Mouse (Mus musculus) kidney, adult 8-10 months (tissue): ENCODE measurements around the gene Nkapl.
"Not testable (repeated sequence)": the region's sequence is repeated elsewhere in the genome, so short reads cannot be mapped to it uniquely, and the experiment has no call there.

Experiments used
- DNase-seq, 2 experiments: peaks; one replicate each; pipeline ENCODE4 v3.0.0; 2022

The Nkapl gene

GRCm38 (mm10) chr13:21468061-21469019 is at the start of gene Nkapl:
Gene Nkapl (minus strand): TSS chr13:21468509.
- DNase-seq, result peak; percentile 65 to 79

- DNase-seq, result peak; percentile 81 to 83
Measured at GRCm38 (mm10) chr13:21506221-21506649, 37.9 kb upstream of the Nkapl start.

GRCm38 (mm10) chr13:21502296-21502695 is 34.0 kb upstream of the Nkapl start:
- DNase-seq, result no peak

GRCm38 (mm10) chr13:21501182-21501581 is 32.9 kb upstream of the Nkapl start, which contains the start of gene Gm11273:
Gene Gm11273 (minus strand): TSS chr13:21501418.
- DNase-seq, result not testable (repeated sequence)

GRCm38 (mm10) chr13:21495080-21495479 is 26.8 kb upstream of the Nkapl start, which contains the start of gene AK157302:
Gene AK157302 (plus strand): TSS chr13:21495223.
- DNase-seq, result peak in 1 of 2 experiments; percentile 4

GRCm38 (mm10) chr13:21492847-21493246 is 24.5 kb upstream of the Nkapl start:
- DNase-seq, result no peak

GRCm38 (mm10) chr13:21486881-21487280 is 18.6 kb upstream of the Nkapl start:
- no peak for DNase-seq

GRCm38 (mm10) chr13:21478759-21479670 is 10.7 kb upstream of the Nkapl start, which contains the start of the genes Zkscan4 and Gm10065:
Gene Zkscan4 (plus strand): TSS chr13:21478907.
Gene Gm10065 (minus strand): TSS chr13:21479441.
- DNase-seq, result peak; percentile 58 to 61

GRCm38 (mm10) chr13:21472427-21472826 is 4.1 kb upstream of the Nkapl start:
- no peak for DNase-seq

- no peak for DNase-seq
Measured at GRCm38 (mm10) chr13:21469097-21469496, 788 bp upstream of the Nkapl start.

- no peak for DNase-seq
Measured at GRCm38 (mm10) chr13:21467336-21467735, 973 bp downstream of the Nkapl start.

GRCm38 (mm10) chr13:21462516-21462915 is 5.8 kb downstream of the Nkapl start:
- DNase-seq, result not testable (repeated sequence)

GRCm38 (mm10) chr13:21456347-21456746 is 12.0 kb downstream of the Nkapl start:
- no peak for DNase-seq

- no peak for DNase-seq
Measured at GRCm38 (mm10) chr13:21454133-21454532, 14.2 kb downstream of the Nkapl start.

GRCm38 (mm10) chr13:21453449-21453848 is 14.9 kb downstream of the Nkapl start, which contains the start of gene Zscan26:
Gene Zscan26 (minus strand): TSS chr13:21453730.
- DNase-seq, result peak; percentile 82 to 89

- DNase-seq, result no peak
Measured at GRCm38 (mm10) chr13:21453042-21453441, 15.3 kb downstream of the Nkapl start.

- DNase-seq, result no peak
Measured at GRCm38 (mm10) chr13:21447856-21448614, 20.3 kb downstream of the Nkapl start.

- no peak for DNase-seq
Measured at GRCm38 (mm10) chr13:21446796-21447195, 21.5 kb downstream of the Nkapl start.

- no peak for DNase-seq
Measured at GRCm38 (mm10) chr13:21441207-21441572, 27.1 kb downstream of the Nkapl start.

- DNase-seq, result peak; percentile 57 to 66
Measured at GRCm38 (mm10) chr13:21440503-21441206, 27.7 kb downstream of the Nkapl start, which contains the start of gene Pgbd1. Gene Pgbd1 (minus strand): TSS chr13:21441058.

GRCm38 (mm10) chr13:21435476-21435875 is 32.8 kb downstream of the Nkapl start:
- no peak for DNase-seq
